Mouse (Mus musculus): Measurements from ENCODE around the gene Arfgef2. TPM values are rescaled to one million over a fixed set of nuclear protein-coding genes. Genes with fewer than 3 reads are reported as not detected.

Arfgef2 gene
- polyA plus RNA-seq (2017; shearing (Covaris generic)) = 20.4 TPM

GRCm38 (mm10) chr2:166805250-166806172 is at the start of gene Arfgef2:
Gene Arfgef2, plus strand, starts transcription at chr2:166805588.

GRCm38 (mm10) chr2:166792355-166792754 is 13.0 kb upstream of the Arfgef2 start, which contains the start of gene Trp53rkb:
Gene Trp53rkb, plus strand, starts transcription at chr2:166792531.

GRCm38 (mm10) chr2:166905711-166906522 is 100.5 kb downstream of the Arfgef2 start, which contains the start of gene Cse1l:
Gene Cse1l, plus strand, starts transcription at chr2:166906040.

Other genes starting within 250 kb of the Arfgef2 start
- 144 TPM for gene Prex1, start 91.8 kb upstream of the Arfgef2 start, polyA plus RNA-seq (2017; shearing (Covaris generic))
- gene Trp53rkb, start 13.1 kb upstream of the Arfgef2 start, polyA plus RNA-seq (2017; shearing (Covaris generic)) = 11.9 TPM
- gene Cse1l, start 100.5 kb downstream of the Arfgef2 start, polyA plus RNA-seq (2017; shearing (Covaris generic)) = 72.8 TPM
- 72.2 TPM for gene Stau1, start 190.7 kb downstream of the Arfgef2 start, polyA plus RNA-seq (2017; shearing (Covaris generic))
- gene Ddx27, start 209.6 kb downstream of the Arfgef2 start, polyA plus RNA-seq (2017; shearing (Covaris generic)) = 90.1 TPM

All from CD4-positive, CD25-positive, alpha-beta regulatory T cell (primary cell).